Mouse (Mus musculus) ES-CJ7 (cell line): Measurements from ENCODE around the gene Aga.
"Not testable (repeated sequence)": the region's sequence is repeated elsewhere in the genome, so short reads cannot be mapped to it uniquely, and the experiment has no call there.

Experiments used
- DNase-seq: peaks from one replicate; pipeline ENCODE4 v3.0.0; 2011; ENCODE audit warnings: low read depth, low spot score

Aga gene

GRCm38 (mm10) chr8:53511551-53512127 lies at the start of gene Aga:
Aga (plus strand) TSS chr8:53511727.
- DNase-seq: peak; percentile 96

GRCm38 (mm10) chr8:53489063-53489462 lies 22.5 kb upstream of the Aga start:
- no peak for DNase-seq

DNA sequence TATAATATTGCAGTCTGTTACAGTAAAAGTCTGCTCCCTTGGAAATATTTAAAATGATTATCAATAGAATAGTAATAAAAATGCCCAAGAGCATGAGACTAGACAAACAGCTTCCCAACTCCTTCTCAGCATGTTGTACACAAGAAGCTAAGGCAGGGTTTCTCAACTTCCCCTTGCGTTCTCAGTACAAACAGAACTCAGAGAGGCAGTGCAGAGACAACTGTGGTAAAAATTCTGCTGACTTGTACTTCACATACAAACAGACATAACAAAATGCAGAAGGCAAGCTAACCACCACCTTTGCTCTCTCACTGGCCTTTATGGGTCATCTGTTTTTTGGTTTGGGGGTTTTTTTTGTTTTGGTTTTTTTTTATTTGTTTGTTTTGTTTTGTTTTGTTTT lies 15.3 kb upstream of the Aga start:
- no peak for DNase-seq

- no peak for DNase-seq
Observed at GRCm38 (mm10) chr8:53496885-53497326, 14.6 kb upstream of the Aga start.

DNA sequence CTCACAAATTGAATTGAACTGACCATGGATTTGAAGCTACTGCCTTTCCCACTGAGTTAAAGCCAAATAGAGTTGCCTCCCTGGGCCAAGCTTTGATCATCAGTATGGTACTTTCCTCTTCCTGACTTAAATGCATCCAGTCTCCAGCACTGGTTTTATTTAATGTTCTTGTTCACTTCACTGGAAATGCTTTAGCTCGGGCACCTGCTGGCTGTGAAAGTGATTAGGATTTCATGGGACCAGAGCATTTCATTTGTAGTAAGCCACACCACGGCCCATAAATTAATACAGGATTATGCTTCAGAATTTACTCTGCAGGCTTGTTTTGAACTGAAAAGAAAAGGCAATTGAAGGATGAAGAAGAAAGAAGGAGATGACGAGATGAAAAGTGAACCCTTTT lies 26.5 kb downstream of the Aga start:
- DNase-seq: not testable (repeated sequence)

- DNase-seq: no peak
Observed at GRCm38 (mm10) chr8:53539585-53539984, 28.1 kb downstream of the Aga start.

DNA sequence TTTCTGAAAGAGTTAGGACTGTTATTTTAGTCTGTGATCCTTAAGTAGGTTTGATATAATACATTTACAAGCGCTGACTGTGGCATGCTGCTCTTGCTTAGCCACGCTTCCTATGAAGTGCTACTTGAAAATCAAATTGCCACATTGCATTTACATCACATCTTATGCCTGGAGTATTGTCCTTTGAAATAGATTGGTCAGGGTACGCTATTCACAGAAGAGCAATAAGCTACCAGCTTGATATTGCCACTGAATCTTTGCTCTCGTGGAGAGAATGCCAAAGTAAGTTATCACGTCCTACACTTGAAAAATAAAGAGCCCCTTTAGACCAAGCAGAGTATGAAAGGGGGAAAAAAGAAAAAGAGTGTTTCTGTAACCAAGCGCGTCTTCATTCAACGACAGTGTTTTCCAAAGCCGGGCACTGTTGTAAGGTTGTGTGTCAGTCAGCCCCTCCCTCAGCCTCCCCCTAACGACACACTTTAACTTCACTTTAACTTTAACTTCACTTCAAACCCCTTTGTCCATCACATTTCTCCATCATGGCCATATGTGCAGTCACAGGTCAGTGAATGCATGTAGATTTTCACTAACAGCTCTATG lies 51.0 kb downstream of the Aga start:
- DNase-seq: no peak

GRCm38 (mm10) chr8:53566223-53566622 lies 54.7 kb downstream of the Aga start:
- DNase-seq: no peak
